Mouse (Mus musculus) midbrain, embryonic 11.5 days (tissue): Measurements from ENCODE around the gene F930015N05Rik. TPM values are rescaled to one million over a fixed set of nuclear protein-coding genes. Genes with fewer than 3 reads are reported as not detected.

Experiments
- ATAC-seq: fragments of 200-750 bp; cut with Nextera tagmentation; 2 replicates; pipeline ENCODE4 v1.8.0; 2017; ENCODE audit warnings: moderate TSS enrichment, moderate library complexity; ENCODE audit not compliant: low FRiP score
- DNase-seq: peaks from one replicate; pipeline ENCODE4 v3.0.0; 2015; ENCODE audit warnings: low spot score; ENCODE audit errors: missing footprints
- H3K27ac ChIP-seq: fragments of 300-500 bp; sonication (generic); 2 replicates; pipeline ENCODE4 v1.5.1; 2014; ENCODE audit warnings: low read depth, low read length
- H3K27me3 ChIP-seq: fragments of 300-500 bp; sonication (generic); 2 replicates; pipeline ENCODE4 v1.6.1; 2014; ENCODE audit warnings: mild to moderate bottlenecking, low read length, moderate library complexity, mixed read lengths; ENCODE audit not compliant: control insufficient read depth, insufficient read depth
- H3K36me3 ChIP-seq: fragments of 300-500 bp; sonication (generic); 2 replicates; pipeline ENCODE4 v1.6.1; 2014; ENCODE audit warnings: mild to moderate bottlenecking, low read length, moderate library complexity, mixed read lengths; ENCODE audit not compliant: control insufficient read depth, insufficient read depth
- H3K4me1 ChIP-seq: fragments of 300-500 bp; sonication (generic); 2 replicates; pipeline ENCODE4 v1.6.1; 2014; ENCODE audit warnings: low read length; ENCODE audit not compliant: control insufficient read depth, insufficient read depth
- H3K4me2 ChIP-seq: fragments of 300-500 bp; sonication (generic); 2 replicates; pipeline ENCODE4 v1.6.1; 2014; ENCODE audit warnings: mild to moderate bottlenecking, moderate library complexity
- H3K4me3 ChIP-seq: fragments of 300-500 bp; sonication (generic); 2 replicates; pipeline ENCODE4 v1.5.1; 2014; ENCODE audit warnings: low read depth, low read length
- H3K9ac ChIP-seq: fragments of 300-500 bp; sonication (generic); 2 replicates; pipeline ENCODE4 v1.6.1; 2014; ENCODE audit warnings: low read length
- H3K9me3 ChIP-seq: fragments of 300-500 bp; sonication (generic); 2 replicates; pipeline ENCODE4 v1.6.1; 2016; ENCODE audit warnings: low read length; ENCODE audit not compliant: control insufficient read depth
- WGBS: fragments of 180-500 bp; shearing (Covaris S2); extraction: QIAGEN DNeasy Blood & Tissue Kit; methylation state at CpG from one replicate; pipeline ENCODE4 v1.1.7; 2014; 5-methylcytosine and 5-hydroxymethylcytosine counted together
- polyA plus RNA-seq: library from polyadenylated mRNA; unstranded; fragments of >200 nt; fragmentation: Nextera tagmentation; extraction: Ambion mirVana; gene quantifications from 2 replicates; pipeline ENCODE4 v1.2.1, GENCODE M21; 2014

Gene F930015N05Rik
- polyA plus RNA-seq = 1.7 TPM in 2 replicates

DNA sequence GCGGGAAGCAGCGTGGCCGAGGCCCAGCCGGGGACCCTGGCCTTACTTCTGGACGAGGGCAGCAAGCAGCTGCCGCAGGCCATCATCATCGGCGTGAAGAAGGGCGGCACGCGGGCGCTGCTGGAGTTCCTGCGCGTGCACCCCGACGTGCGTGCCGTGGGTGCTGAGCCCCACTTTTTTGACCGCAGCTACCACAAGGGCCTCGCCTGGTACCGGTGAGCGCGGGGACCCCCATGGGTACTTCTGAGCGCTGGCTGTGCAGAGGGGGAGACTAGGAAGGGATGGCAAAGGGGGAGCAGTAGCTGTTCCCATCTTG, at the start of gene F930015N05Rik:
Gene F930015N05Rik, minus strand, starts transcription at position 242 of the 316 bp plus-strand sequence.
- Histone ChIP-seq H3K4me1 (peaks cover 6% of the 10 kb centered on the region; the same call in 1 of the 2 replicates), H3K9me3 (no peaks in the 10 kb centered on the region), H3K4me2 (peak within 1 kb of the TSS; percentile 97), H3K27me3 (no peaks in the 10 kb centered on the region; the same call in 1 of the 2 replicates), H3K27ac (peak within 1 kb of the TSS; percentile 59), H3K9ac (peak within 1 kb of the TSS; percentile 91), H3K4me3 (peak within 1 kb of the TSS; percentile 66), H3K36me3 (no peaks in the 10 kb centered on the region)
- ATAC-seq (peak; percentile 25; the same call in 1 of the 2 replicates), DNase-seq (peak; percentile 93)
- under 1% methylated on average over 24 of the region's 24 CpGs for WGBS

DNA sequence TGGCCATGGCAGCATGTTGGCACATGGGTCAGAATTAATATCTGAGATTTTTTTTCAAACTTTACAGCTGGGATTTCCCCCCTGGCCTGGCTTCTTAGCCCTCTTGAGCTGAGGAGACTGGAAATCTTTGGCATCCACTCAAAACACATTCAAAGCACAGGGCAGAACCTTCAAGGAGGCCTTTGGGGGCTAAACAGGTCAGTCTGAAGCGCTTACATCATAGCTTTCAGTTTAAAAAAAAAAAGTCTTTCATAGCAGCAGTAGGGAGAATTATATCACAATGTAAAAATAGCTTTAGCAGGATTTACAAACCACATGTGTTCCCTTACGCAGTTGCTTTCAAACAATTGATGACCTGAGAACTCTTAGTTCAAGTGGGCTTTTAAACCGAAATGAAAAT, 45.0 kb upstream of the F930015N05Rik start:
- H3K4me1 ChIP-seq = no peaks in the 10 kb centered on the region
- H3K4me2 ChIP-seq = no peak overlapping the region
- H3K9ac ChIP-seq = no peak overlapping the region
- ATAC-seq = no peak
- 88% methylated on average over 3 of the region's 3 CpGs for WGBS
- H3K9me3 ChIP-seq = no peaks in the 10 kb centered on the region
- no peaks in the 10 kb centered on the region for H3K36me3 ChIP-seq
- H3K27me3 ChIP-seq = no peaks in the 10 kb centered on the region
- no peak overlapping the region for H3K27ac ChIP-seq
- H3K4me3 ChIP-seq = no peak overlapping the region
- no peak for DNase-seq

DNA sequence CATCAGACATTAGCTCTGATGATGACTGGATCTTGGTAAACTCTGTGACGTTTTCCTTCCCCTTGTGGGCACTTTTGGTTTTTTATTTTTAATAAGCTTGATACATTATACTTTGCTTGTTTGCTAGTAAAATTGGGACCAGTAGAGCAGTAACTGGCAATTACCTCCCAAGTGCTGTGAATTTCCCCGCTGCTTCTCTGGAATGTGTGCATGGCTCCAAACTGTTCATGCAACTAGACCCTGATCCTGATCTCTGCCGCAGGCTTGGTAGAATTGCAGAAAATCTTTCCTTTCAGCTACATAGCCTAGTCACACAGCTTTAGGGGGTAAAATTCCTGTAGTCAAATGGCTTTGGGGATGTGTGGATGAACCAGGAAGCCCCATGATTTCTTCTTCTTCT, 37.2 kb upstream of the F930015N05Rik start:
- no peaks in the 10 kb centered on the region for H3K4me1 ChIP-seq
- no peak overlapping the region for H3K4me3 ChIP-seq
- no peak overlapping the region for H3K27ac ChIP-seq
- no peak overlapping the region for H3K4me2 ChIP-seq
- WGBS = 93% methylated on average over 3 of the region's 3 CpGs
- H3K36me3 ChIP-seq = no peaks in the 10 kb centered on the region
- no peaks in the 10 kb centered on the region for H3K27me3 ChIP-seq
- no peak for DNase-seq
- ATAC-seq = no peak
- H3K9me3 ChIP-seq = no peaks in the 10 kb centered on the region
- no peak overlapping the region for H3K9ac ChIP-seq

DNA sequence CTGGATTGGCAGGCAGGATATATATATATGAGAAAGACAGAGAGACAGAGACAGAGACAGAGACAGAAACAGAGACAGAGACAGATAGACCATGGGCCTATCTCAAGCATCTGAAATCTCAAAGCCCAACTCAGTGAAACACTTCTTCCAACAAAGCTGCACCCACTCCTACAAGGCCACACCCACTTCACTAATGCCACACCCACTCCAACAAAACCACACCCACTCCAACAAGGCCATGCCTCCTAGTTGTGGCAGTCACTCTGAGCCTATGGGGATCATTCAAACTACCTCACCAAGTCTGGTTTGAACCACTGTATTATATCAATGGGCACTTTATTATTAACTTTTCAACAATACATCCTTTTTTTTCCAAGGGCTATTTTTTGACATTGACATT, 34.2 kb upstream of the F930015N05Rik start:
- Histone ChIP-seq H3K27me3 (no peaks in the 10 kb centered on the region), H3K9me3 (no peaks in the 10 kb centered on the region), H3K4me3 (no peak overlapping the region), H3K9ac (no peak overlapping the region), H3K27ac (no peak overlapping the region), H3K36me3 (no peaks in the 10 kb centered on the region), H3K4me1 (no peaks in the 10 kb centered on the region), H3K4me2 (no peak overlapping the region)
- no peak for DNase-seq
- ATAC-seq = no peak

DNA sequence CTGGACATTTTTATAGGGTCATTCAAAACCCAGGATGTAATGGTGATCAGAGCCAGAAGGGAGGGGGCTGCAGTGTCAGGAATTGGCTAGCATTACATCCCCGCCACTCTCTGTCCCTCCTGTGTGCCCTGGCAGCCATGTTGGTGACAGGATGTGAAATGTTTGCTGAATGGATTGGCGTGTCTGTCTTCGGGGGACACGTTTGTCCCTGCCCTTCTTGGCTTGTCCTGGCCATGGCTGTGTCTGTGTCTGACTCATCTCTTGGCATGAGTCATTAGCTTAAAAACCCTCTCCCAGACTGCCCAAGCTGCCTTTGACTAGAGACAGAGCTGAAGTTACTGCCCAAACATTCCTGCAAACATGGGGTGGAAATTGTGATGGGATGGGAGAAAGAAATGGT, 32.3 kb upstream of the F930015N05Rik start:
- Histone ChIP-seq H3K36me3 (no peaks in the 10 kb centered on the region), H3K9me3 (no peaks in the 10 kb centered on the region), H3K27ac (no peak overlapping the region), H3K4me1 (no peaks in the 10 kb centered on the region), H3K4me2 (no peak overlapping the region), H3K27me3 (no peaks in the 10 kb centered on the region), H3K4me3 (no peak overlapping the region), H3K9ac (no peak overlapping the region)
- ATAC-seq = no peak
- 73% methylated on average over 4 of the region's 4 CpGs for WGBS
- DNase-seq = no peak

DNA sequence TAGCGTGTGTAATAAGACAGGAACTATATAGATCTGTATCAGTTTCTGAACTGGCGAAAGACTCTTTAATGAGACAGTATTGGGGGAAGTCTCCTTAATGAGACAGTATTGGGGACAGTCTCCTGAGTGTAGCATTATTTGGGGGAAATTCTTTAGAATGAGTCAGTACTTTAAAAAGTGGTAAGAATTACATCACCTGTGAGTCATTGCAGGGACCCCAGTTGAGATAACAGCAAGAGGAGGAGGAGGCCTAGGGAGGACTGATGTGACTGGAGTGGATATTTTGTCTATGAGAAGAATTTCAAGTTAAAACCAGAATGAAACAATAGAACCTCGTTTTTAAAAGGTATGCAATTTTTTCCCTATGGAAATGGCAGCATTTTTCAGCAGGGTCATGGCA, 25.3 kb upstream of the F930015N05Rik start:
- no peak overlapping the region for H3K9ac ChIP-seq
- ATAC-seq (no peak), DNase-seq (no peak)
- H3K4me2 ChIP-seq = no peak overlapping the region
- H3K9me3 ChIP-seq = no peaks in the 10 kb centered on the region
- no peak overlapping the region for H3K27ac ChIP-seq
- no peaks in the 10 kb centered on the region for H3K36me3 ChIP-seq
- no peaks in the 10 kb centered on the region for H3K27me3 ChIP-seq
- 85% methylated on average over 3 of the region's 3 CpGs for WGBS
- no peaks in the 10 kb centered on the region for H3K4me1 ChIP-seq
- H3K4me3 ChIP-seq = no peak overlapping the region

DNA sequence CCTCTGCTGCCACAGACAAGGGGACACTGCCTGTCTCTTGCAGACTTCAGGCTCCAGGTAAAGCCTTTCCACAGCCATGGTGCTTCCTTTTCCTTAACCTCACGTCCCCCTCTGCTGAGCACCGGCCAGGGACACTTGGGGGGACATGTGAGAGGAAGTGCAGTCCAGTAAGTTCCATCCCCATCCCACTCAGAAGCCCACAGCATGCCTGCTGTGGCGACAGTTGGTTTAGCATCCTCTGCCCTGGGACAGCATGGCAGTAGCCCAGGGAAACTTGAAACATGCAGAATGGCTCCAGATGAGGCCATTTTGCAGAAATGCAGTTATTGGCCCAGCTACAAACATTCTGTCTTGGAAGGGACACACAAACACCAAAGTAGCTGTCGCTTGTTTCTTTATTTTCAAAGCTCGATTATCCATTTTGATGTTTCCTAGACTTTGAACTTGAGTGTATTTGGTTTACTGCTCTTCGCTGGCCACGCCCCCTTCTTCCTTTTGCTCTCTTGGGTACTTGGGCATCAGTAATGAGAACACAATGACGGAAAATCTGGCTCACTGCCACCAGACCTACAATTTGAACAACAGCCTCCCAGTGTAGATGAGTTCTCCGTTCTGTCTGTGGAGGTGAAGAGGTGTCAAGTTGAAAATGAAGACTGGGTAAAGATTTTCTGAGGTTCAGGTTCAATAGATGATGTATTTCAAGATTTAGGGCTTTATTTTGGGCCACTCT, 12.3 kb upstream of the F930015N05Rik start:
- ATAC-seq (no peak), DNase-seq (no peak)
- H3K36me3 ChIP-seq = no peaks in the 10 kb centered on the region
- H3K27ac ChIP-seq = no peak overlapping the region
- H3K9me3 ChIP-seq = no peaks in the 10 kb centered on the region
- no peaks in the 10 kb centered on the region for H3K27me3 ChIP-seq
- 84% methylated on average over 9 of the region's 9 CpGs for WGBS
- H3K4me2 ChIP-seq = no peak overlapping the region
- H3K4me1 ChIP-seq = 0 out of 2 replicates have a peak, but pooled peaks cover 4% of the 10 kb centered on the region
- no peak overlapping the region for H3K4me3 ChIP-seq
- no peak overlapping the region for H3K9ac ChIP-seq

DNA sequence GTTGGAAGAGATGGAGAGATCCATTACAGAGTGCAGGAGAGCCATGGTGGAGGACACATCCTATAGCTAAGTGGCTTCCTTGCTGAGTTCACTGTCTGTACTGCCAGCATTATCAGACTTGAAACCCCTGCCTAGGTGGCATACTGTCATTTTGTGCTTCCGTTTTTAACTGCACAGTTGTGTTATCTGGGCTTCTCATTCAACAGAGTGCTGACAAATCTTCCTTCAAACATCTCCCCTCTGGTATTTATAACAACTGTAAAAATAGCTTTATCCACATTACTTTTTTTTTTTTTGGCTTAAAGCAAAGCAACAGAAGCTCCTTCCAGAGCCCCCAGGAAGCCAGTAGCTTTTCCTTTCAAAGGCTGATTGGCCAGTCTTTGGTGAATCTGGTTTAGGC, 8.8 kb upstream of the F930015N05Rik start:
- DNase-seq = peak; percentile 35
- Histone ChIP-seq H3K4me3 (no peak overlapping the region), H3K4me1 (peaks cover 4% of the 10 kb centered on the region; the same call in 1 of the 2 replicates), H3K27ac (no peak overlapping the region), H3K9me3 (no peaks in the 10 kb centered on the region), H3K27me3 (no peaks in the 10 kb centered on the region), H3K4me2 (no peak overlapping the region), H3K36me3 (no peaks in the 10 kb centered on the region), H3K9ac (no peak overlapping the region)
- no peak for ATAC-seq
- 83% methylated on average over 1 of the region's 1 CpGs for WGBS

DNA sequence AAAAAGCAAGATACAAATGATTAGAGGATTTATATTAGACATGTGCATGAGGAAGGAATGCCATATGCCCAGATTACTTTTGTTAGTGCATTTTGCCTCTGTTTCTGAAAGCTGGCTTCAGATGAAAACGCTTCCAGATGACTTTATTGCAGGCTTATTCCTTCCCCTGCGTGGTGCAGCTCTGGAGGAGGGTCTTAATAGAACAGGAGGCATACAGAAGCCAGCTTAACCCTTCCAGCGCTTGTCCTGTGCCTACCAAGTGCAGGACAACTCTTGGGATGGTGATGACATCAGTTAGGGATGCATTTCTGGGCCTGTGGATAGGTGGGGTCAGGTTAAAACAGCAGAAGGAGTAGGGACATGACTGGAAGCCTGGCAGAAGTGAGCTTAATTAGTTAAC, 6.2 kb upstream of the F930015N05Rik start:
- DNase-seq (peak; percentile 56), ATAC-seq (no peak)
- peaks cover 4% of the 10 kb centered on the region; the same call in 1 of the 2 replicates for H3K4me1 ChIP-seq
- H3K36me3 ChIP-seq = no peaks in the 10 kb centered on the region
- no peak overlapping the region for H3K4me2 ChIP-seq
- H3K9me3 ChIP-seq = no peaks in the 10 kb centered on the region
- no peak overlapping the region for H3K9ac ChIP-seq
- no peaks in the 10 kb centered on the region for H3K27me3 ChIP-seq
- no peak overlapping the region for H3K4me3 ChIP-seq
- H3K27ac ChIP-seq = no peak overlapping the region
- WGBS = 43% methylated on average over 3 of the region's 3 CpGs
